Mouse (Mus musculus): ENCODE results near the gene Krt90.
A peak's percentile ranks its signal among the peaks of the same experiment; 100 is the strongest.

The Krt90 gene

DNA sequence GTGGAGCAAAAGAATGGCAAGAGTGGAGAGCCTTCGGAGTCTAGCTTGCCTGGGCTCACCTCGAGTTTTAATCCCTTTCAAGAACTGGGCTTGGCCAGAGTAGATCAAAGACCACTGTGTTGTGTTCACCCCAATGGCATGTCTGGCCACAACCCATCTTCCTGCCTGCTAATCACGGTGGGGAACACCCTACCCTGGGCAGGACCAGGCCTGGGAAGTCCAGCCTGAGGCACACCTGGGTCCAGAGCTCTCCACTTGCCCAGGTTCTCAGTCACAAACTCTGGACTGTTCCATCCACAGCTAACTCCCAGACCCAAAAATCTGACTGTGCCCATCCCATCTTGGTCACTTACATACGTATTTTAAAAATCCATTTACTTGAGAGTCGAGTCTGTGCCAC, at the start of gene Krt90:
Gene Krt90 (minus strand): TSS at position 101 of the 400 bp plus-strand sequence.
- DNase-seq (ENCODE audit: low spot score in 2 of 2) = no peak

DNA sequence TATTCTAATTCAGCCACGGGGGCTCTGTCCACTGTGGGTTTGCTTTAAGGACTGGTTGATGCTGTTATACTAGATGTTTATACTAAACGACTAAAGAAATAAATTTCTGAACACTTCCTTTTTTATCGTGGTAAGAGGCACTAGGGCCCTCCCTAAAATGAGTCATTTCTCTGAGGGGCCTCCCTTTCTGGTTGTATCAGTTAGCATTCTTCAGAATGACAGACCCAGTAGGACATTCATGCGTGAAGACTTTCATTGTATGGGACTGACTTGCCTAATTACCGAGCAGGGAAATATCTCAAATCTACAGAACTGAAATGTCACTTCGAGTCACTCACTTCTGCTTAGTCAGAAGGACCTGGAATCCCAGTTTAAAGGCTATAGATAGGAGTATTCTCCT, 36.4 kb upstream of the Krt90 start:
- no peak for DNase-seq (ENCODE audit: low spot score in 2 of 2)

GRCm38 (mm10) chr15:101588216-101588615, 25.5 kb upstream of the Krt90 start:
- no peak for DNase-seq (ENCODE audit: low spot score in 2 of 2)

- no peak for DNase-seq (ENCODE audit: low spot score in 2 of 2)
Observed at GRCm38 (mm10) chr15:101584456-101584855, 21.7 kb upstream of the Krt90 start.

GRCm38 (mm10) chr15:101583211-101583965, 20.6 kb upstream of the Krt90 start:
- DNase-seq (ENCODE audit: low spot score in 2 of 2) = no peak

DNA sequence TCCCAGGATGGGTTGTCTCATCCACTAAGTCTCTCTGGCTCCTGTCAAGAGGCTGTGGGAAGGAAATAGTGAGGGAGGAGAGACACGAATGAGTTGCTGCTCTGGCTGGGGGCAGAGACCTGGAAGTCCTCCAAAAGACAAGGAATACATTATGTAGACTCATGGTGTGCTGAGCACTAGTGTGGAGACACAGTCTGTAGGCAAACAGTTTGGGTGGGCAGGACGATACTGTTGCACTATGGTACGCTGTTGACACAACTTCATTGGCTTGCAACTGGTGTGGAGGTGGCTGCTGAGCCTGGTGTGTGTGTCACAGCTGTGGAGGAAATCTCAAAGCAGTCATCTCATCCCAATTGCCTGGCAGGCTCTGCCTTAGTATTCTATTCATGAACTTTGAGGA, 19.0 kb upstream of the Krt90 start:
- no peak for DNase-seq (ENCODE audit: low spot score in 2 of 2)

GRCm38 (mm10) chr15:101575506-101575905, 12.8 kb upstream of the Krt90 start:
- no peak for DNase-seq (ENCODE audit: low spot score in 2 of 2)

- no peak for DNase-seq (ENCODE audit: low spot score in 2 of 2)
Observed at GRCm38 (mm10) chr15:101573796-101574345, 11.1 kb upstream of the Krt90 start, which contains the start of gene Krt75. Krt75 (minus strand) TSS chr15:101573904.

GRCm38 (mm10) chr15:101567780-101568179, 5.0 kb upstream of the Krt90 start:
- DNase-seq (ENCODE audit: low spot score in 2 of 2) = no peak

GRCm38 (mm10) chr15:101558034-101558646, 4.6 kb downstream of the Krt90 start:
- DNase-seq (ENCODE audit: low spot score in 2 of 2) = no peak

DNA sequence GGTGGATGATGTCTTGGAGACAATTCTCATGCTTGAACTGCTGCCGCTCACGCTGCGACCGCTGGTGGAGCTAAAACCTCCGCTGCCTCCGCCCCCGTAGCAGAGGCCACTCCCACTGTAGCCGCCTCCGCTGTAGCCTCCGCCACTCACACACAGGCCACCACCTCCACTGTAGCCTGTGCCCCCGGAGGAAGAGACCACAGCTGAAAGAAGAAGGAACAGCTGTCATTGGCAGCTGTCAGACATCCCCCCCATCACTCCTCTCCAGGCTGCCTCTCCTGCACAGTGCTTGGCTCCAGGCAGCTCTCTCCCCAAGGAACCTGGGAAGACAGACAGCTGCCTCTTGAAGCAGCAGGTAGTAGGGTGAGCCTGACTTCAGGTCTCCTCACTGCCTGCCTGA, 9.6 kb downstream of the Krt90 start:
- DNase-seq (ENCODE audit: low spot score in 2 of 2) = peak; percentile 41

DNA sequence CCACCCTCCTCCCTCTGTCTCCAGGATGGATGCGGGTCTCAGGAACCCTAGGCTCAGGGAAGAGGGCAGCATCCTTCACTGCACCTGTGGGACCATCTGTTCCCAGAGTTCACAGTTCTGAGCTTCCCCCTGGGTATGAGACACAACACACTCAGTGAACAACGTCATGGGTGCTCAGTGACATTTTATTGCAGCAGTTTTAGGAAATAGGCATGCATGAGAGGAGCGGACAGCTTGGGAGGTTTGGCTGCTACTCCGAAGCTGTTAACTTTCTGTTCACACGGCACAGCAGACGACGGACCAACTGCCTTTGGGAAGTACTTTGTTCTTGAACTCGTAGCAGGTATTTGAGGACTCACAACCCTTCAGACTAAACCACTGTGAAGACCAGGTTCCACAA, 10.6 kb downstream of the Krt90 start:
- peak; percentile 38 to 46 for DNase-seq (ENCODE audit: low spot score in 2 of 2)

DNA sequence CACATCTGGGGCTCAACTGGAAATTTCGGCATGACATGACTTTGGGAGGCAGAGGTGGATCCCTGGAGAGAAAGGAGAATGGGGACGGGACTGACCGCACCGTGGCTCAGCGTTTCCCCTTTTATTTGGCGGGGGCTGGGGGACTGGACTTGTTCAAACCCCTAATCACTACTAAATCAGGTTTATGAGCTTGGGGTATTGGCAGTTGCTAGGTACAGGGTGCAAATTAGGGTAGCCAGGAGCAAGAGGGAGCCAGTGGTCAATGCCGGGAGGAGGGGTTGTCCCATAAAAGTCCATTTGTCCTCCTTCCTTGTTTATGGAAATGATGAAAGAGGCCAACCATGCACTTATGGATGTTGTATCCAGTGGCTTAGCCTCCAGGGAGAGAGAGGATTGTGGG, 12.2 kb downstream of the Krt90 start, which contains the start of gene Krt82:
Gene Krt82 (minus strand): TSS at position 101 of the 400 bp plus-strand sequence.
- DNase-seq (ENCODE audit: low spot score in 2 of 2) = no peak

DNA sequence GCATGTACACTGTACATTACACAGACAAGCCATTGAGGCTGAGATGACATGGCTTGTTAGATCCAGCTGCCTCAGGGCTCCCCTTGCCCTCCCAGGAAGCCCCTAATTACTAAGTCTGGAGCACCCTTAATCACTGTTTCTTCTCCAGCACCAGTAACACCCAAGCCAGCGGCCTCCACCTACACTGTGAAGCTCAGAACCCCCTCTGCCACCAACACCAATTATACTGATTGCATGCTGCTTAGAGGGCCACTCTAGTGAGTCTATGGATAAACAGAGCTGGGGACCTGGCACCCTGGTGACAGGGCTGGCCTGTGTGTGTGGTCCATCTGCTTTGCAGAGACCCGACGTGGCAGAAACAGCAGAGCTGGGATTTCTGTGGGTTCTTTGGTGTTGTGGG, 18.3 kb downstream of the Krt90 start:
- DNase-seq (ENCODE audit: low spot score in 2 of 2) = no peak

DNA sequence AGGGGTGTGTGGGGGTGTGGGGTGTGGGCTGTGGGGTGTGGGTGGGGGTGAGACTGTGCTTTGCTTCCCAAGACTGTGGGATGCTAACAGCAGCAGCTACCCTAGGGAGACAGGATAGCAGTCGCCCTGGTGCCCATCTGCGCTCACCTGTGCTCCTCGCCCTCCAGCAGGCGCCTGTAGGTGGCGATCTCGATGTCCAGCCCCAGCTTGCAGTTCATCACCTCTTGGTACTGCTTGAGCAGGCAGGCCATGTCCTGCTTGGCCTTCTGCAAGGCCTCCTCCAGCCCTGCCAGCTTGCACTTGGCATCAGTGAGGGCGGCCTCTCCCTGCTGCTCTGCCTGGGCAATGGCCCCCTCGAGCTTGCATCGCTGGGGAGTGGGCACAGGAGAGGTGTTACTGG, 20.2 kb downstream of the Krt90 start:
- no peak for DNase-seq (ENCODE audit: low spot score in 2 of 2)

GRCm38 (mm10) chr15:101538580-101538900, 24.2 kb downstream of the Krt90 start:
- DNase-seq (ENCODE audit: low spot score in 2 of 2) = no peak

DNA sequence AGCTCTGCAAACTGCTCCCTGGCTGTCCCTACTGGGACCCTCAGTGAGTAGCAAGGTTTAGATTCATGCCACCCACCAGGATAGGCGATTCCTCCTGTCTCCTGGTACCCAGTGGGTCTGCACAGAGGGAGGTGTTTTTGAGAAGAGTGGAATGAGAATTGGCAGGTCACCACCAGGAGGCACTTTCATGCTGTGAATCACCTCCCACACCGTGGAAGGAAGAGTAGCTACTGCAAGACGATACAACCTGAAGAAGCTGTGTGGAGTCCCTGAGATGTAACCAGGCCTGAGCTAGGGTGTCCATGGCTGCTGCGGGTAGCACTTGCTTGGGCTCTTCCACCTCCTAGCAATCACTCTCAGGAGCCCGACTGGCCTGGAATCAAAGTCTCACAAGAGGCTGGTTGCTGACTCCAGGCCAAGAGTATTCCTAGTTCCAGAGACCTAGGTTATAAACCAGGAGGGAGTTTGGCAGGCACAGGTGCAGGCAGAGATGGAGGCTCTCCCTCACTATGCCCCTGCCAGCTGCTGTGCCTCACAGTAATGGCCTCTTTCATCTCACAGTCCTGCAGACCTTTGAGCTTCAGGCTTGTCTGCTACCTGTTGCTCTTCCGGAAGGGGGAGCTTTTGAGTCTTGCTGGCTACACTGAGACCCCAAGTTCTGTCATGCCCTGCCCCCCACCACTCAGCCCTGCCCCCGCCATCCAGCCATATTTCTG, 24.7 kb downstream of the Krt90 start:
- DNase-seq (ENCODE audit: low spot score in 2 of 2) = no peak

DNA sequence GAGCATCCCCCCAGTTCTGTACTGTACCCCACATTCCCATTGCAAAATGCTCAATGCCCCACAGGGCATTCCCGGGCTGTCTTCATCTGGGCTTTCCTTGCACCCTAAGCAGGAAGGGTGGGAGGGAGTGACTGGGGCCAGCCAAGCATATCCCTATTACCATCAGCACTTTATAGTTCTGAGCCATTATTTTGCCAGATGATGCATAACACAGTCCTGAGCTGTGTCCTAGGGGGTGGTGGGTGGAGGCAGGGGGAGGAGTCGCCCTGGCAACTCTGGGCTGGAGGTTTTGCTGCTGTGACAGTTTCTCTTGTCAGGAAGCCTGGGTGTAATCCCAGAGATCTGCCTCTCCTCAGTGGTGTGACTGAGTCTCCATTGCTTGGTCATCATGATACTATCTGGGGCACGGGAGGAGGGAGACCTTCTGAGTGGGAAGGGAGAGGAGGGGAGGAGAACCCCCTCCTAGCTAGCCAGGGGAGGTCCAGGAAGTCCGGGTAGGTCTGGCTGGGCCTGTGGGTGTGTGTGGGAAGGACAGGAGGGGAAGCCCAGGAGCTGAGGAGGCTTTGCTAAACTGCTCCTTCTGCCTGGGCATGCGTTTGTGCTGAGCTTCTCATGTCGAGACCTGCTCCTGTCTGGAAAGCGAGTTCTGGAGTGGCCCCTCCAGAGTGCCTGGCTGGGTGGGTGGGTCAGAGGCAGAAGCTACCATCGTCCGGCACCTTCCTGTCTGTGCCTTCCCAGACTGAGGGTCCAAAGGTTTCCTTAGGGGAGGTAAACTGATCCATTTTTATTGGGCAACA, 26.5 kb downstream of the Krt90 start:
- no peak for DNase-seq (ENCODE audit: low spot score in 2 of 2)

- DNase-seq (ENCODE audit: low spot score in 2 of 2) = no peak
Observed at GRCm38 (mm10) chr15:101532720-101533119, 30.0 kb downstream of the Krt90 start, which contains the start of gene Krt84. Krt84 (minus strand) TSS chr15:101532820.

DNA sequence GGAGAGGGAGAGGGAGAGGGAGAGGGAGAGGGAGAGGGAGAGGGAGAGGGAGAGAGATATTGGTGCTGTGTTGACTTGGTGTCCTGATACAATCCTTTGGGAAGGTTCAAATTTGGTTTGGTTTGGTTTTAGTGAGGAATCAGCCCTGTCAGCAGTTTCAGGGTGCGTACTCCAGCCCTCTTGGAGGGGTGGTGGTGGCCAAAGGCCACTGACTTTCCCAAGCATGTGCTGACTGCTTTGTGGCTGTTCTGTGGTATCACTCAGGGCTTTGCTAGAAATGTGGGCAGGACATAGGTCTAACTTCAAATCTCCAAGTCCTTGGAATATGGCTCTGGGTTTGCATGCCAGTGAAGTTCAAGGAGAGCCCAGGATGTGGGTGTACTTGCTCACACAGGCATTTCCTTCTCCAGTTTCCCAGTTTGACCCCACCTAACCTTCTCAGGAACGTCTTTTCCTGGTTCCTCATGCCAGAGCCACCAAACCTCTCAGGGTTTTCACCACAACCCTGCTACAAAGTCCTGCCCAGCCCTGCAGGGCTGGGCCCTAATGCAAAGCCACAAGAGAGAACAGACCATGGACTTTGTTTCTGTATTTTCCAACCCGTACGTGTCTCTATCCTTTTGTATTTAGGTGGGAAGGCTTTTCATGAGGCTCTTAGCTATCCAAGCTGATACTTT, 40.1 kb downstream of the Krt90 start:
- no peak for DNase-seq (ENCODE audit: low spot score in 2 of 2)

DNA sequence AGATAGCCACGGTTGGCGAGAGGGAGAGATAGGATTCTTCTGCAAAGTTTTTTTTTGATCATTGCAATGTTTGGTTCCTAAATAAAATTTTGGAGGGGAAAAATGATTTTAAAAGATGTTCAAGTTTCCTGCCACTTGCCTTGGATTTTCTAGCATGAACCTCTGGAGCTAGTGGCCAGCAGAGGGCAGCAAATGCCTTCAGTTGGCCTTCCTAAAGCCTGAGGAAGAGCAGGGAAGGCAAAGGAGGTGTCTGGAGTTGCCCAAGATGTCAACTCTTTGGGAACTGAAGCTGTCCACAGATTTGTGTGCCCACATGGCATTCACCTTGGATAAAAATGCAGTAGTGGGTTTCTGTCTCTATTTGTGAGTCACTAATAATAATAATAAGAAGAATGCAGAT, 43.0 kb downstream of the Krt90 start:
- DNase-seq (ENCODE audit: low spot score in 2 of 2) = peak; percentile 78 to 89

Data from right cerebral cortex, postnatal 10 days (tissue).